In the genomic region with DNA sequence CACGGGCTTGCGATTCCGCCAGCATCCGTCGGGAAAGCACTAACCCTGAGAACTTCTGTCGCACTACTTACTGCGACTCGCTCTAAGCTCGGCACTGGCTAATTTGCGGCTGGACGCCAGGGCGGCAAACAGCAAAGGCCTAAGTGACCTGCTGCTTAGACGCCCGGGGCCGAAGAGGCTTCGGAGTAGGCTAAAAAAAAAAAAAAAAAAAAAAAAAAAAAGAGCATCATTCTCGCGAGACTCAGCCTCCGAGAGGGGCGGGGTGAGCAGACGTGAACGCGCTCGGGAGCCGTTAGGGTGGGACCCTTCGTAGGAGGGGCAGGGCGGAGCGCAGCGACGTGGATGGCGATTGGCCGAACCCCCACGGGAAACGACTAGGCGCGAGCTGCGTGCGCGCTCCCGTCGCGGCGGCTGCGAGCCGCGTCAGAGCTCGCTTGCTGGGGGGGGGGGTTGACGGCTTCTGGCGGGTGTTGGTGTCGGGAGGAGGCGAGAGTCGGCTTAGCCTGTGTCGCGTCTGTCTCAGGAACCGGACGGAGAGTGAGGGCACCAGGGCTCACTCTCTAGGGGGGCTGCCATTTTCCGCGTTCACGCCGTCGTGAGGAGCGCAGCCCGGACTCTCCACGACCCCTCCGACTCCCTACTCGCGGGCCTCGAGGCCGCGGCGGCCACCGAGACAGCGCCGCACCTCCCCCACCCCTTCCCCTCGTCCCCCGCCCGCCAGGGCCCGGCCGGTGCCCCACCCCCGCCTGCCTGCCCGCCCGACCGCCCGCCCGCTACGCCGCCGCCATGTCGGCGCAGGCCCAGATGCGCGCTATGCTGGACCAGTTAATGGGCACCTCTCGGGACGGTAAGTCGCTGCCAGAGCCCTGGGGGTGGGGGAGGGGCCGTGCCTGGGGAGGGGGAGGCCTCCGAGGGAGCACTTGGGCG, we compare ENCODE assay signal across 8 mouse cellular contexts. TPM values are rescaled to one million over a fixed set of nuclear protein-coding genes. Genes with fewer than 3 reads are reported as not detected.
DNase-seq lines count a peak whose midpoint lies in the region; ATAC-seq and TF ChIP-seq lines count a peak whose summit lies in the region.

A gene (plus strand): TSS at position 273 of the 927 bp plus-strand sequence.

- no peaks in the 10 kb centered on the region for H3K36me3 ChIP-seq in kidney, embryonic 14.5 days (ENCODE audit: control insufficient read depth, insufficient read depth, low read length)
- 0 out of 2 replicates have a peak, but pooled peaks cover 4% of the 10 kb centered on the region for H3K36me3 ChIP-seq in limb, embryonic 15.5 days

- H3K9me3 ChIP-seq in kidney, embryonic 14.5 days (ENCODE audit: control insufficient read depth, low read length): no peaks in the 10 kb centered on the region
- no peaks in the 10 kb centered on the region for H3K9me3 ChIP-seq in limb, embryonic 15.5 days

- no peaks in the 10 kb centered on the region for H3K27me3 ChIP-seq in kidney, embryonic 14.5 days (ENCODE audit: control insufficient read depth, insufficient read depth, low read length)
- no peaks in the 10 kb centered on the region for H3K27me3 ChIP-seq in limb, embryonic 15.5 days

- peak within 1 kb of the TSS; percentile 91 for H3K4me3 ChIP-seq in bone marrow macrophage, adult 2 months (ENCODE audit: insufficient read depth, low read length)
- H3K4me3 ChIP-seq in embryonic fibroblast, embryonic 13.5 days (ENCODE audit: insufficient read depth, low read length): peak within 1 kb of the TSS; percentile 71
- peak within 1 kb of the TSS; percentile 76 for H3K4me3 ChIP-seq in kidney, embryonic 14.5 days (ENCODE audit: low read length)
- H3K4me3 ChIP-seq in limb, embryonic 15.5 days: peak within 1 kb of the TSS; percentile 68

- H3K9ac ChIP-seq in kidney, embryonic 14.5 days (ENCODE audit: low read depth, low read length): peak within 1 kb of the TSS; percentile 89
- H3K9ac ChIP-seq in limb, embryonic 15.5 days: peak within 1 kb of the TSS; percentile 81

- DNase-seq in A20 (ENCODE audit: low read depth, low spot score): peak; percentile 99
- DNase-seq in heart, adult 9 months (ENCODE audit: low spot score in 2 of 2): peak; percentile 93 to 95
- DNase-seq in monocyte, adult 2 months (ENCODE audit: low read depth in 1 of 2, low spot score in 2 of 2): peak; percentile 91 to 92
- DNase-seq in spleen, postnatal 36 days (ENCODE audit: low spot score in 2 of 2): peak; percentile 96

- TF ChIP-seq POLR2A in bone marrow macrophage, adult 2 months (IDR thresholded peaks at IDR 0.05; ENCODE audit: borderline replicate concordance, low read depth, low read length): peak; percentile 63; the same call in 1 of the 2 replicates
- TF ChIP-seq POLR2A in embryonic fibroblast, embryonic 13.5 days (IDR thresholded peaks at IDR 0.05; ENCODE audit: low read depth, low read length): peak; percentile 94

- ATAC-seq in kidney, embryonic 14.5 days (ENCODE audit: low FRiP score, low TSS enrichment): peak; percentile 92
- ATAC-seq in limb, embryonic 15.5 days (ENCODE audit: insufficient number of reproducible peaks, low FRiP score, low TSS enrichment, low read depth): peak; percentile 91

- peak within 1 kb of the TSS; percentile 97 for H3K27ac ChIP-seq in bone marrow macrophage, adult 2 months (ENCODE audit: insufficient read depth, low read depth, low read length)
- peak within 1 kb of the TSS; percentile 99 for H3K27ac ChIP-seq in embryonic fibroblast, embryonic 13.5 days (ENCODE audit: insufficient read depth, low read length)
- H3K27ac ChIP-seq in kidney, embryonic 14.5 days (ENCODE audit: low read depth, low read length): peak within 1 kb of the TSS; percentile 99
- peak within 1 kb of the TSS; percentile 99 for H3K27ac ChIP-seq in limb, embryonic 15.5 days

- no peak for TF ChIP-seq CTCF in bone marrow macrophage, adult 2 months (IDR thresholded peaks at IDR 0.05; ENCODE audit: low read depth, low read length)
- no peak for TF ChIP-seq CTCF in embryonic fibroblast, embryonic 13.5 days (IDR thresholded peaks at IDR 0.05; ENCODE audit: borderline replicate concordance, insufficient read depth, low read length)

- under 1% methylated on average over 87 of the region's 98 CpGs for WGBS in kidney, embryonic 14.5 days
- WGBS in limb, embryonic 15.5 days: under 1% methylated on average over 77 of the region's 98 CpGs

- peak within 1 kb of the TSS; percentile 57 for H3K4me2 ChIP-seq in kidney, embryonic 14.5 days (replicated peaks; ENCODE audit: low read depth, low read length)
- H3K4me2 ChIP-seq in limb, embryonic 15.5 days: peak within 1 kb of the TSS; percentile 55

- peaks cover 7% of the 10 kb centered on the region for H3K4me1 ChIP-seq in bone marrow macrophage, adult 2 months (ENCODE audit: control insufficient read depth, insufficient read depth, low read length)
- no peaks in the 10 kb centered on the region for H3K4me1 ChIP-seq in embryonic fibroblast, embryonic 13.5 days (ENCODE audit: control insufficient read depth, insufficient read depth, low read length)
- peaks cover 9% of the 10 kb centered on the region; the same call in 1 of the 2 replicates for H3K4me1 ChIP-seq in kidney, embryonic 14.5 days (ENCODE audit: control insufficient read depth, insufficient read depth, low read length)
- peaks cover 11% of the 10 kb centered on the region for H3K4me1 ChIP-seq in limb, embryonic 15.5 days

RNA-seq across cellular contexts. Expression of the gene that starts here (rescaled TPM):
- 204 and 243 TPM in 2 replicates for polyA plus RNA-seq in bone marrow macrophage, adult 2 months (2012; ENCODE audit: insufficient read depth, insufficient read length, missing spikeins)
- 216 and 259 TPM in 2 replicates for polyA plus RNA-seq in embryonic fibroblast, embryonic 13.5 days (2011; ENCODE audit: insufficient read length, low read depth, missing spikeins)
- 61.1 and 74.2 TPM in 2 replicates for polyA plus RNA-seq in kidney, embryonic 14.5 days (2014; fragmentation: Nextera tagmentation; extraction: Ambion mirVana)
- 36.1 and 41.9 TPM in 2 replicates for polyA plus RNA-seq in limb, embryonic 15.5 days (2015; fragmentation: Nextera tagmentation; extraction: Ambion mirVana)

Comparison
In these comparisons a context has a peak if more than half of its experiments do, and no peak if none do; other contexts are left out.
1. Peak in every context shown above with its lines: DNase-seq, ATAC-seq, H3K4me3 ChIP-seq and H3K27ac ChIP-seq.